Mouse (Mus musculus) spleen, adult 2 months (tissue): Measurements from ENCODE around the gene Canx.

Experiments used
- CTCF ChIP-seq: fragments of 200-500 bp; IDR thresholded peaks from 2 replicates; pipeline ENCODE4 v1.5.1; 2011; ENCODE audit warnings: mild to moderate bottlenecking, inconsistent platforms; ENCODE audit not compliant: insufficient read depth, insufficient read length, insufficient replicate concordance; ENCODE audit errors: extremely low read depth
- POLR2A ChIP-seq: fragments of 200-500 bp; IDR thresholded peaks from 2 replicates; pipeline ENCODE4 v1.6.1; 2011; ENCODE audit warnings: low read depth, low read length, inconsistent platforms

- TF ChIP-seq CTCF (no peak), POLR2A (no peak)
These were observed 68.9 kb downstream of the Canx start for GRCm38 (mm10) chr11:50256615-50257014.
